Mouse (Mus musculus) Patski (cell line): Measurements from ENCODE around the gene Kynu. TPM values are rescaled to one million over a fixed set of nuclear protein-coding genes. Genes with fewer than 3 reads are reported as not detected.

ENCODE experiments used
- ATAC-seq: fragments of 100-300 bp; one replicate; pipeline ENCODE4 v1.8.0; 2021
- CTCF ChIA-PET: fragments of 350-600 bp; sonication (Branson Sonifier 250); formaldehyde crosslinking; loops from one replicate; lab custom pipeline; 2022; ENCODE audit warnings: inconsistent platforms; lab: Charles Lee
- POLR2A ChIA-PET: fragments of 350-600 bp; sonication (Branson Sonifier 250); formaldehyde crosslinking; loops from one replicate; lab custom pipeline; 2022; ENCODE audit warnings: antibody characterized with exemption, inconsistent platforms; lab: Charles Lee
- DNase-seq: peaks from one replicate; pipeline ENCODE4 v3.0.0-alpha.2; 2011; ENCODE audit warnings: low read depth, low spot score
- H3K27me3 ChIP-seq: fragments of 371-371 bp; one replicate; pipeline ENCODE4 v1.5.1; 2021
- CTCF ChIP-seq: fragments of 100-300 bp; IDR thresholded peaks from one replicate; pipeline ENCODE4 v1.5.1; 2021
- in situ Hi-C: fragments of 300-500 bp; cut with MboI; formaldehyde crosslinking; loops from 3 replicates; pipeline ENCODE4 v1.11.1; 2018; ENCODE audit warnings: low pct_unique_long_range_greater_than_20kb, mixed read lengths
- polyA plus RNA-seq: library from polyadenylated mRNA; unstranded; gene quantifications from one replicate; pipeline ENCODE4 v1.2.3, GENCODE M21; 2021

Kynu gene
- 0.26 TPM for polyA plus RNA-seq

DNA sequence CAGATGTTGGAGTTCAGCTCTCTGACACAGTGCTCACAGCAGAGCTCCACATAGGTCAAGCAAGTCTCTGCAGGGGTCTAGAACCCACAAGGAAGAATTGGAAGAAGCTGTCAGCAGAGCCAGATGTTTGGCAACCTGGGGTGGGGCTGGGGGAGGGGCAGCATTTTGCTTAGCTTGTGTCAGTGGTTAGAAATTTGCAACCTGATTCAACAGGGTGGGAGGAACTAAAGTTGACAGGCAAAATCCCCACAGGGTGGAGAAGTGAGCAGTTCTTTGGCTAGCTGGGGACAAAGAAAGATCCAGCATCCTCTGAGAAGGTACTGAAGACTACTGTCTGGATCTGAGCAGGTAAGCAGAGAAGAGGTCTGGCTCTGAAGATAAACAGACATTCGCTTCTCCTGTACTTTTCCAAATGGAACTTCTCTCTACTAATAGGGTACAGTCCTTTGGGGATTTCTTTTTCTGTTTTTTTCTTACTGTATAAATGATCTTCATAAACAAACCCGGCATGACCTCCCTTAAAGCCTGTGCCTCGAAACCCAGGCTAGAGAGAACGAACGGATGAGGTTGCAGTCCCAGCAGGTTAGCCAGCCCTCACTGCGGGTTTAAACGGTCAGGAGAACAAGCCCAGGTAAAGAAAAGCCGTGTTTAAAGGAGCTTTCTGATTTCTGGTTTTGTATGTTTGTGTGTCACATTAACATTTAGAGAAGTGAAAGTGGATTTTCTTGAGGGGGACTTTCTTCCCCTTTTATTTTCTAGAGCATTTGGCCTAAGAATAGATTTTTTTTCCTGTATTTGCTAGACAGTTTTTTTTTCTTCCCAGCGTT is at the start of gene Kynu:
Gene Kynu (plus strand): TSS at position 268 of the 827 bp plus-strand sequence.
- ATAC-seq (no peak), DNase-seq (no peak)
- H3K27me3 ChIP-seq: peaks cover 3% of the 10 kb centered on the region
- ChIA-PET CTCF (interaction anchor here (1.3 kb wide), 1 partner anchor 9 kb away, joined by 3 read pairs; no protein-coding TSS in a partner anchor), POLR2A (no interaction called here)
- in situ Hi-C loops: no loop called here
- no peak for TF ChIP-seq CTCF

DNA sequence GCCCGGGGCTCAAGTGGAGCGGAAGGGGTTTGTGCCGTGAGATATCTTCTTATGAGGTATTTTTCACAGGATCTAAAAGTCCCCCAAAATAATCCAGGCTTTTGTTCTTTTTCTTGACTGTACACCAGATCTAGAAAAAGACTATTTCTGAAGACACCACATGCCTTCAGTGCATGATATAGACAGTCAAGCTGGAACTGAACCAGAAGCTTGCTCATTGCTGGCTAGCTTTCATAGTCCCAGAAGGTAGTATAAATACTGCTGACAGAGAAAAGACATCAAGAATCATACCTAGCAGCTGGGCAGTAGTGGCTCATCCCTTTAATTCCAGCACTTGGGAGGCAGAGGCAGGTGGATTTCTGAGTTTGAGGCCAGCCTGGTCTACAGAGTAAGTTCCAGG is 48.9 kb upstream of the Kynu start:
- H3K27me3 ChIP-seq: no peaks in the 10 kb centered on the region
- CTCF ChIA-PET: no interaction called here
- no peak for DNase-seq
- in situ Hi-C loops: no loop called here
- no peak for ATAC-seq
- TF ChIP-seq CTCF: no peak
- POLR2A ChIA-PET: no interaction called here

DNA sequence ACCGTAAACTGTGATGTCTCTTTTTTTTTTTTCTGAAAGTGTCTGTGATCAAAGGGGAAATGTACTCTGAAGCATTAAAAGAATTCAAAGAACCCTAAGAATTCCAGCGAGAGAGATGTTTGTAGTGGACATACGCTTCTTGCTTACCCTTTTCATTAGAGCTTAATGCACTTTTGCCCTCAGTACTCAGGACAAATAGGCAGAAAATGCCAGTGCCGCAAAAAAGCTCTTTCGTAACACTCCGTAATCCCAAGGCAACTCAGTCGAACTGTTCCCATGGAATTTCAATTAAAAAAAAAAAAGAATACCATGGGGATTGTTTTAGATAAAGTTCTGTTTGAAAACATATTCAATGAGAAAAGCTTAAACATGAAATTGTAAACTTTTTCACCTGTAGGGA is 41.3 kb upstream of the Kynu start:
- POLR2A ChIA-PET: no interaction called here
- in situ Hi-C loops: no loop called here
- ATAC-seq (no peak), DNase-seq (no peak)
- CTCF ChIA-PET: no interaction called here
- TF ChIP-seq CTCF: no peak
- no peaks in the 10 kb centered on the region for H3K27me3 ChIP-seq

GRCm38 (mm10) chr2:43534417-43534816 is 20.7 kb upstream of the Kynu start:
- in situ Hi-C loops: no loop called here
- no peak for TF ChIP-seq CTCF

DNA sequence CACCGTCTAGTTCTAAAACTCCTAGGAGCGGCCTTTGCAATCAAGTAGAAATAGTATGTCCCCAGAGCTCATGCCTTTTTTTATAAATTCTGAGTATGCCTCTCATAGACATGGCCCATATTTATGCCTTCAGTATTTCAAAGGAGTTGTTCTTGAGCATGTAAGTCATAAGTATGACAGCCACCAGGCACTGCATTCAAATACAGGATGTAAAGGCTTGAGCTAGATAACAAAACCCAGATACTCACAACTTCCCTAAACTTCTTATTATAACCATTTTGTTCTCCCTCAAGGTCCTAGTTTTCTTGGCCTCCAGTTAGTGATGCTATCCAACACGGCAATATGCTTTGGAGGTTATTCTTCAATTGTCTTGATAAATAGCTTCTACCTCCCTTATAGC is 12.5 kb upstream of the Kynu start:
- ChIA-PET POLR2A (no interaction called here), CTCF (no interaction called here)
- H3K27me3 ChIP-seq: no peaks in the 10 kb centered on the region
- in situ Hi-C loops: no loop called here
- no peak for TF ChIP-seq CTCF
- ATAC-seq: no peak
- DNase-seq: no peak

More at GRCm38 (mm10) chr2:43534417-43534816, 20.7 kb upstream of the Kynu start:
- POLR2A ChIA-PET: no interaction called here
- DNase-seq (no peak), ATAC-seq (no peak)
- peaks cover 12% of the 10 kb centered on the region for H3K27me3 ChIP-seq
- CTCF ChIA-PET: no interaction called here

- no peaks in the 10 kb centered on the region for H3K27me3 ChIP-seq
- in situ Hi-C loops: no loop called here
- ATAC-seq: no peak
- TF ChIP-seq CTCF: no peak
- no peak for DNase-seq
- POLR2A ChIA-PET: no interaction called here
- CTCF ChIA-PET: no interaction called here
Observed at GRCm38 (mm10) chr2:43545665-43546064, 9.5 kb upstream of the Kynu start.

- in situ Hi-C loops: no loop called here
- ChIA-PET CTCF (no interaction called here), POLR2A (no interaction called here)
- no peak for TF ChIP-seq CTCF
- ATAC-seq (no peak), DNase-seq (no peak)
- peaks cover 3% of the 10 kb centered on the region for H3K27me3 ChIP-seq
Observed at GRCm38 (mm10) chr2:43546448-43546847, 8.7 kb upstream of the Kynu start.

DNA sequence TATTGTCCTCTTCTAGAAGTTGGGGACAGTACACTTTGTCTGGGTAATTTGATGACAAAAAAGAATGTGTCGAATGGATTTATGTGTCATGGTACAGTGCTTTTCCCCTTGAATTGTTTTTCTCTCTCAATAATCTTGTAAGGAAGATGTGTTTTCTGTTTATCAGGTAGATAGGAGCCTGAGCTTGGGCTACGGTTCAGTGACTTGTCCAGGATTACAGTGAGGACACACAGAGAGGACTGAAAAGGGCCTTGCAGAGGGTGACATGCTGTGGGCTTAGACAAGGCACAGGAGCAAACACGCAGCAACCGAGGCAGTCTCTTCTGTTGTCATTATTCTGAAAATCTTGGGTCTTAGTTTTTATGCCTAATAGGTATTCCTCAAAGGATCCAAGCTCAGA is 913 bp upstream of the Kynu start:
- ATAC-seq: no peak

DNA sequence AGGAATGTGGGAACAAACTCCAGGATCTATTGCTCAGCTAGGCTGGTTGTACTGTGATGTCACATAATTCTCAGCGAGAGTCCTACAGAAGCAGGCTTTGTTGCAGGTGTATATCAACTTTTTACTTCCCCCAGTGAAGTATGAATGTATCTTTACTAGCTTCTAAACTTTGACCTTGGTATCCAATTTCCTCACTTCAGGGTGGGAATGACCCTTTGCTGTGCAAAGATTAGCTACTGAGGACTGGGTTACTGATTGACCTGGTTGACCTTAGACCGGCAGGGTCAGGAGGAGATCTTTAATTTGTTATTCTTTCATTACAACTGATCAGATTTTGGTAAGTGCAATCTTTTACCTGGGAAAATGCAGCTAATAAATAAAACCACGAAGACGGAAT is 758 bp downstream of the Kynu start:
- ChIA-PET CTCF (interaction anchor here (1.3 kb wide), 1 partner anchor 9 kb away, joined by 3 read pairs; no protein-coding TSS in a partner anchor), POLR2A (no interaction called here)
- no peak for TF ChIP-seq CTCF
- in situ Hi-C loops: no loop called here
- DNase-seq (no peak), ATAC-seq (no peak)
- H3K27me3 ChIP-seq: peaks cover 3% of the 10 kb centered on the region

More for the DNA sequence above, 913 bp upstream of the Kynu start:
- peaks cover 3% of the 10 kb centered on the region for H3K27me3 ChIP-seq
- in situ Hi-C loops: no loop called here
- no peak for TF ChIP-seq CTCF
- no peak for DNase-seq
- POLR2A ChIA-PET: no interaction called here
- CTCF ChIA-PET: no interaction called here

DNA sequence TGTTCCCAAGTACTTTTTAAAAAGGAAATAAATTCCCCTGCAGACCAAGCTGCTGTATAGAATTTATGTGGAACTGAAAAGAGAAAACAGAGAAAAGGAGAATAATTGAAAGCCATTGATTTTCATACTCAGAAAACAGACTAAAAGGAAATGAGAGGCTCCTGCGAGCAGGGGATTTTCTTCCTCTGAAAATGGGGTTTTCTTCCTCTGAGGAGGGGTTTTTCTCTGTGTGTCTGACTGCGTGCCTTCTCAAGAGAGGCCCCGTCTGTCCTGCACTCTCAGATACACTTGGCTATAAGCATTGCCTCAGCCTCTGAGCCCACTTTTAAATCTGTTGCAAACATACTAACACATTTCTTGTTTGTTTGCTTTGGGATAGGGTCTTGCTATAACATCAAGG is 1.9 kb downstream of the Kynu start:
- in situ Hi-C loops: no loop called here
- no peaks in the 10 kb centered on the region for H3K27me3 ChIP-seq
- no peak for ATAC-seq
- CTCF ChIA-PET: no interaction called here
- TF ChIP-seq CTCF: no peak
- DNase-seq: no peak
- POLR2A ChIA-PET: no interaction called here

DNA sequence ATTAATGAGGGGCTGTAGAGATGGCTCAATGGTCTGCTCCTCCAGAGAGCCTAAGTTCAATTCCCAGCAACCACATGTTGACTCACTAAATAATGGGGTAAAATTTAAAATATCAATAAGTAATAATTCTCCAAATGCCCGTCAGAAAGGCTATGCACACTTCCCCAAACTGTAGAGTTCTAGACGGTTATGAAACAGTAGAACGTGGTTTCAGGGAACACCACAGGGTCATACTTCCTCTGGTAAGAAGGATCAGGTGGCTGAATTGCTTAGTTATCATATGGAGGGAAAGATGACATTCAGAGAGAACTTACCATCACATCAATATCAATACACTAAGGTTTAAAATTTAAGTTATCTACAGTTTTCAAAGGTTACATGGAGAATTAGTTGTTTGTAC is 6.1 kb downstream of the Kynu start:
- in situ Hi-C loops: no loop called here
- no peak for TF ChIP-seq CTCF
- ATAC-seq (no peak), DNase-seq (no peak)
- POLR2A ChIA-PET: no interaction called here
- H3K27me3 ChIP-seq: no peaks in the 10 kb centered on the region
- CTCF ChIA-PET: interaction anchor here (1.0 to 1.2 kb wide), 2 partner anchors 10 kb away, joined by 3 read pairs; no protein-coding TSS in a partner anchor

- no peak for ATAC-seq
- TF ChIP-seq CTCF: no peak
- no peak for DNase-seq
- ChIA-PET CTCF (no interaction called here), POLR2A (no interaction called here)
- no peaks in the 10 kb centered on the region for H3K27me3 ChIP-seq
- in situ Hi-C loops: no loop called here
Observed at GRCm38 (mm10) chr2:43562779-43563178, 7.7 kb downstream of the Kynu start.
